ENCODE assay signal across 15 mouse cellular contexts in genomic region chr12:75412964-75413363, GRCm38 (mm10). TPM values are rescaled to one million over a fixed set of nuclear protein-coding genes. Genes with fewer than 3 reads are reported as not detected.
DNase-seq lines count a peak whose midpoint lies in the region; ATAC-seq and TF ChIP-seq lines count a peak whose summit lies in the region.
"Had no signal": no experiment of that assay in that cellular context is flagged by ENCODE, and none has a peak within 500 bp of the region (broad histone marks: within the 10 kb centered on the region; RNA-seq: fewer than 3 reads in every experiment).

No protein-coding gene starts in this region.

- H3K36me3 ChIP-seq in heart, embryonic 16.5 days (ENCODE audit: control insufficient read depth, insufficient read depth) = no peaks in the 10 kb centered on the region
- no peaks in the 10 kb centered on the region for H3K36me3 ChIP-seq in heart, embryonic 10.5 days
- H3K36me3 ChIP-seq in thymus, adult 2 months (ENCODE audit: control insufficient read depth, insufficient read depth, low read length) = no peaks in the 10 kb centered on the region
- H3K36me3 ChIP-seq: embryonic facial prominence, embryonic 15.5 days had no signal

- no peak for ATAC-seq in heart, embryonic 16.5 days (replicated peaks; ENCODE audit: extremely low read depth, insufficient read depth, low FRiP score)
- no peak for ATAC-seq in erythroblast, adult 5-6 weeks (replicated peaks; ENCODE audit: low FRiP score, poor library complexity, severe bottlenecking)

- H3K4me1 ChIP-seq in heart, embryonic 16.5 days (ENCODE audit: control insufficient read depth, insufficient read depth, low read length) = no peaks in the 10 kb centered on the region
- H3K4me1 ChIP-seq in heart, embryonic 10.5 days = no peaks in the 10 kb centered on the region
- peaks cover 30% of the 10 kb centered on the region for H3K4me1 ChIP-seq in thymus, adult 2 months (replicated peaks; ENCODE audit: control insufficient read depth, insufficient read depth, low read length)
- H3K4me1 ChIP-seq: embryonic facial prominence, embryonic 15.5 days had no signal

- no peak overlapping the region for H3K4me3 ChIP-seq in heart, embryonic 16.5 days (ENCODE audit: low read length)
- no peak overlapping the region for H3K4me3 ChIP-seq in heart, embryonic 10.5 days
- H3K4me3 ChIP-seq in thymus, adult 2 months (ENCODE audit: control insufficient read depth, insufficient read depth, low read length) = peak overlapping the region; percentile 11; the same call in 1 of the 2 replicates
- H3K4me3 ChIP-seq: embryonic facial prominence, embryonic 15.5 days had no signal

- 71% methylated on average over 9 of the region's 9 CpGs for WGBS in heart, embryonic 16.5 days
- WGBS in heart, embryonic 10.5 days = 82% methylated on average over 9 of the region's 9 CpGs
- 50% methylated on average over 9 of the region's 9 CpGs for WGBS in thymus, adult 2 months

- TF ChIP-seq POLR2A in thymus, adult 2 months (IDR thresholded peaks at IDR 0.05; ENCODE audit: control insufficient read depth, extremely low read depth, insufficient read depth, low read length, poor library complexity) = no peak

- no peak for TF ChIP-seq CTCF in thymus, adult 2 months (IDR thresholded peaks at IDR 0.05; ENCODE audit: borderline replicate concordance, control insufficient read depth, extremely low read depth, insufficient read depth, low read length, poor library complexity)

- 0 out of 2 replicates have a peak overlapping the region, but pooled peaks have one; percentile 6 for H3K4me2 ChIP-seq in heart, embryonic 16.5 days (ENCODE audit: low read depth, low read length)
- H3K4me2 ChIP-seq: embryonic facial prominence, embryonic 15.5 days had no signal

- H3K27ac ChIP-seq in heart, embryonic 16.5 days (ENCODE audit: low read length) = no peak overlapping the region
- H3K27ac ChIP-seq in heart, embryonic 10.5 days = no peak overlapping the region
- peak overlapping the region; percentile 73 for H3K27ac ChIP-seq in thymus, adult 2 months (ENCODE audit: control insufficient read depth, insufficient read depth, low read length)
- H3K27ac ChIP-seq: embryonic facial prominence, embryonic 15.5 days had no signal

- H3K27me3 ChIP-seq in heart, embryonic 16.5 days (ENCODE audit: control insufficient read depth, insufficient read depth, low read length) = no peaks in the 10 kb centered on the region
- H3K27me3 ChIP-seq in heart, embryonic 10.5 days (ENCODE audit: insufficient read depth, poor library complexity, severe bottlenecking) = no peaks in the 10 kb centered on the region
- H3K27me3 ChIP-seq in thymus, adult 2 months (ENCODE audit: control insufficient read depth, insufficient read depth, low read length) = no peaks in the 10 kb centered on the region
- H3K27me3 ChIP-seq: embryonic facial prominence, embryonic 15.5 days had no signal

- no peak for DNase-seq in heart, embryonic 10.5 days (ENCODE audit: low spot score)
- DNase-seq in thymus, adult 2 months = peak; percentile 25
- no peak for DNase-seq in thymus, postnatal 10 days (ENCODE audit: low spot score in 2 of 2)
- peak; percentile 32 for DNase-seq in lung, postnatal 14 days
- peak; percentile 29 for DNase-seq in thymus, postnatal 25 days
- no peak for DNase-seq in urinary bladder, postnatal 36 days (ENCODE audit: low spot score in 2 of 2)
- DNase-seq: adrenal gland, postnatal 36 days; cerebellum, adult 2 months; kidney, adult 8-10 months had no signal

- no peaks in the 10 kb centered on the region for H3K9me3 ChIP-seq in heart, embryonic 16.5 days (replicated peaks; ENCODE audit: control insufficient read depth, low read length)
- no peaks in the 10 kb centered on the region for H3K9me3 ChIP-seq in heart, embryonic 10.5 days
- H3K9me3 ChIP-seq: embryonic facial prominence, embryonic 15.5 days had no signal

- no peak overlapping the region for H3K9ac ChIP-seq in heart, embryonic 16.5 days (ENCODE audit: low read length)
- H3K9ac ChIP-seq: embryonic facial prominence, embryonic 15.5 days had no signal

RNA-seq across cellular contexts. Expression of gene Gphb5, which starts 3.6 kb away (rescaled TPM):
- 0.08 TPM in 1 of 2 replicates, not detected in the other for polyA plus RNA-seq in heart, embryonic 16.5 days (2015; fragmentation: Nextera tagmentation; extraction: Ambion mirVana)
- polyA plus RNA-seq in heart, embryonic 10.5 days (2016; fragmentation: Nextera tagmentation; extraction: Ambion mirVana) = not detected in 2 replicates
- polyA plus RNA-seq in thymus, adult 2 months (2012; rRNA removed) = 0.08 and 0.19 TPM in 2 replicates
- total RNA-seq in erythroblast, adult 5-6 weeks (2015; ENCODE audit: low replicate concordance) = not detected in 2 replicates
- not detected in 2 replicates for total RNA-seq in erythroblast, adult 5-6 weeks (2017; ENCODE audit: low replicate concordance)
- total RNA-seq: adrenal gland, postnatal 36 days; left cerebral cortex, adult 18-20 months had no signal
- polyA plus RNA-seq: cerebellum, adult 2 months; embryonic facial prominence, embryonic 15.5 days; heart, embryonic 14.5 days; liver, embryonic 16.5 days had no signal

Comparison
In these comparisons a context has a peak if more than half of its experiments do, and no peak if none do; other contexts are left out.
1. DNase-seq: peak in thymus, adult 2 months (single experiment), lung, postnatal 14 days (single experiment) and thymus, postnatal 25 days (single experiment); none in heart, embryonic 10.5 days (single experiment), thymus, postnatal 10 days (0 of 2) and urinary bladder, postnatal 36 days (0 of 2).